Mouse (Mus musculus): ENCODE data around the gene Abat. TPM values are rescaled to one million over a fixed set of nuclear protein-coding genes. Genes with fewer than 3 reads are reported as not detected.

The Abat gene
- polyA plus RNA-seq, 1 experiment from 2014 or later = 25.6 TPM

- DNase-seq (ENCODE audit: low spot score) (no peak), ATAC-seq (replicated peaks; ENCODE audit: low FRiP score) (no peak)
- Histone ChIP-seq H3K36me3 (ENCODE audit: control insufficient read depth, insufficient read depth, low read length) (no peaks in the 10 kb centered on the region), H3K9ac (ENCODE audit: low read depth, low read length) (no peak overlapping the region), H3K4me1 (replicated peaks; ENCODE audit: control insufficient read depth, insufficient read depth, low read length) (no peaks in the 10 kb centered on the region), H3K9me3 (ENCODE audit: control insufficient read depth, low read length) (no peaks in the 10 kb centered on the region), H3K4me2 (no peak overlapping the region), H3K27ac (ENCODE audit: low read depth, low read length) (no peak overlapping the region), H3K4me3 (ENCODE audit: low read depth, low read length) (no peak overlapping the region), H3K27me3 (replicated peaks; ENCODE audit: control insufficient read depth, insufficient read depth, low read length) (no peaks in the 10 kb centered on the region; the same call in 1 of the 2 replicates)
- 56% methylated on average over 2 of the region's 2 CpGs for WGBS
These were observed 9.0 kb upstream of the Abat start for GRCm38 (mm10) chr16:8504271-8504670.

DNA sequence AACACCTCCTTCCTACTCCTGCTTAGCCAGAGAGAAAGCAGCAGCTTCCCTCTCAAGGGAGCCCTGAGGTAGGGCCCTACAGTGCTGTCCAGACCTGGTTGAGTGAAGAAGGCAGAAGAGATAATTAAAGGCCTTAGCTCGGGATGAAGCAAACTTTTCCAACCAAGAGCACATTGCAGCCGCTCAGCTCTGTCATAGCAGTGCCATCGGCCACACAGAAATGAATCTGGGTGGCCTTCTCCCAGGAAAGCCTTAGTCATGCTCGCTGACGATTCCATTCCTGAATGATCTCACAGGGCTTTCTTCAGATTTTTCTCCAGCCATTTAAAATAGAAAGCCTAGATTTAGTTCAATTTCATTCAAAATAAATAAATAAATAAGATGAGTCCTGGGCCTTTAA is 3.3 kb upstream of the Abat start:
- WGBS = 69% methylated on average over 5 of the region's 5 CpGs
- Histone ChIP-seq H3K9me3 (ENCODE audit: control insufficient read depth, low read length) (no peaks in the 10 kb centered on the region), H3K36me3 (ENCODE audit: control insufficient read depth, insufficient read depth, low read length) (no peaks in the 10 kb centered on the region), H3K4me2 (no peak overlapping the region), H3K27me3 (replicated peaks; ENCODE audit: control insufficient read depth, insufficient read depth, low read length) (peaks cover 2% of the 10 kb centered on the region; the same call in 1 of the 2 replicates), H3K4me1 (replicated peaks; ENCODE audit: control insufficient read depth, insufficient read depth, low read length) (peaks cover 3% of the 10 kb centered on the region; the same call in 1 of the 2 replicates), H3K4me3 (ENCODE audit: low read depth, low read length) (no peak overlapping the region), H3K27ac (ENCODE audit: low read depth, low read length) (no peak overlapping the region), H3K9ac (ENCODE audit: low read depth, low read length) (no peak overlapping the region)
- ATAC-seq (replicated peaks; ENCODE audit: low FRiP score) = no peak
- DNase-seq (ENCODE audit: low spot score) = no peak

DNA sequence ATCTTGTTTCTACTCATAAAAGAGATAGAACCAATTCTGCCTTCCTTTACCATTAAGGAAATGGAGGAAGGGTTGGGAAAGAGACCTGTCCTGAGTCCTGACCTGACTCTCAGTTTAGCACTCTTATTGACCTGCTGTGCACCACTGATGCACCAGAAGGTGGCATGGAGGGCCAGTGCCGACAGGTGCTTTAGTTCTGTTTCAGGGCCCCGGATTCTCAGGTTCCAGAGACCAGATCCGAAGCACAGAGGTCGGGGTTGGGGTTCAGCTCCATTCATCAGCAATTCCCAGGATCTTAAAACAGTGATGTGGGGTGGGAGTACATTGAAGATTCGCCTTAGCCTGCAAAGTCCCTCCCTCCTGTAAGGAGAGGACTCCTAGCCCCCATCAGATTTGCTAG is 399 bp upstream of the Abat start:
- no peak overlapping the region for H3K9ac ChIP-seq (ENCODE audit: low read depth, low read length)

DNA sequence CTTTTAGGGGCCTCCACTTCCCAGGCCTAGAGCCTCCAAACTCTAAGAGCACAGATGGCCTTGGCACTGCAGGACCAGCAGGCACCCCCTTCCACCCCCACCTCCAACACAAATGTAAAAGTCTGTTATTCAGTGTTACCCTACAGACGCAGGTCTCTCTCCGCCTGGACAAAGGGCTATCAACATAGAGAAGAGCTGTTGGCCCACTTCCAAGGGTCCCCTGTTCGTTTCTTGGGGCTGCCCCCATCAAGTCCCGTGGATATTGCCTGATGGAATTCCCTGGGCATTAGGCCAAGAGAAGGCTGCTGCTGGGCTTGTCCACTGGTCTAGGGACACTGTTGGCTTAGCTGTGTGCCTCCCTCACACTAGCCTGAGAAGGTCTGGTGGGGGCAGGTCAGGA is 951 bp downstream of the Abat start:
- WGBS = 50% methylated on average over 4 of the region's 4 CpGs

More for the DNA sequence above, 399 bp upstream of the Abat start:
- H3K4me1 ChIP-seq (replicated peaks; ENCODE audit: control insufficient read depth, insufficient read depth, low read length) = peaks cover 4% of the 10 kb centered on the region; the same call in 1 of the 2 replicates
- no peak overlapping the region for H3K27ac ChIP-seq (ENCODE audit: low read depth, low read length)
- ATAC-seq (replicated peaks; ENCODE audit: low FRiP score) (peak; percentile 11; the same call in 1 of the 2 replicates), DNase-seq (ENCODE audit: low spot score) (no peak)
- H3K4me2 ChIP-seq = peak overlapping the region; percentile 63
- 4% methylated on average over 5 of the region's 5 CpGs for WGBS
- H3K9me3 ChIP-seq (ENCODE audit: control insufficient read depth, low read length) = no peaks in the 10 kb centered on the region
- H3K36me3 ChIP-seq (ENCODE audit: control insufficient read depth, insufficient read depth, low read length) = no peaks in the 10 kb centered on the region
- peak overlapping the region; percentile 48 for H3K4me3 ChIP-seq (ENCODE audit: low read depth, low read length)
- peaks cover 2% of the 10 kb centered on the region; the same call in 1 of the 2 replicates for H3K27me3 ChIP-seq (replicated peaks; ENCODE audit: control insufficient read depth, insufficient read depth, low read length)

GRCm38 (mm10) chr16:8520525-8520924 is 7.3 kb downstream of the Abat start:
- H3K9ac ChIP-seq (ENCODE audit: low read depth, low read length) = no peak overlapping the region
- H3K27me3 ChIP-seq (replicated peaks; ENCODE audit: control insufficient read depth, insufficient read depth, low read length) = no peaks in the 10 kb centered on the region
- ATAC-seq (replicated peaks; ENCODE audit: low FRiP score) (no peak), DNase-seq (ENCODE audit: low spot score) (no peak)
- H3K9me3 ChIP-seq (ENCODE audit: control insufficient read depth, low read length) = no peaks in the 10 kb centered on the region
- H3K4me2 ChIP-seq = no peak overlapping the region
- no peak overlapping the region for H3K27ac ChIP-seq (ENCODE audit: low read depth, low read length)
- H3K36me3 ChIP-seq (ENCODE audit: control insufficient read depth, insufficient read depth, low read length) = no peaks in the 10 kb centered on the region
- H3K4me3 ChIP-seq (ENCODE audit: low read depth, low read length) = no peak overlapping the region
- WGBS = 79% methylated on average over 5 of the region's 5 CpGs
- no peaks in the 10 kb centered on the region; the same call in 1 of the 2 replicates for H3K4me1 ChIP-seq (replicated peaks; ENCODE audit: control insufficient read depth, insufficient read depth, low read length)

More for the DNA sequence above, 951 bp downstream of the Abat start:
- DNase-seq (ENCODE audit: low spot score) (no peak), ATAC-seq (replicated peaks; ENCODE audit: low FRiP score) (no peak)
- Histone ChIP-seq H3K9me3 (ENCODE audit: control insufficient read depth, low read length) (no peaks in the 10 kb centered on the region), H3K9ac (ENCODE audit: low read depth, low read length) (no peak overlapping the region), H3K4me2 (peak overlapping the region; percentile 63), H3K4me1 (replicated peaks; ENCODE audit: control insufficient read depth, insufficient read depth, low read length) (peaks cover 4% of the 10 kb centered on the region; the same call in 1 of the 2 replicates), H3K27me3 (replicated peaks; ENCODE audit: control insufficient read depth, insufficient read depth, low read length) (peaks cover 2% of the 10 kb centered on the region; the same call in 1 of the 2 replicates), H3K36me3 (ENCODE audit: control insufficient read depth, insufficient read depth, low read length) (no peaks in the 10 kb centered on the region), H3K4me3 (ENCODE audit: low read depth, low read length) (peak overlapping the region; percentile 48), H3K27ac (ENCODE audit: low read depth, low read length) (no peak overlapping the region)

DNA sequence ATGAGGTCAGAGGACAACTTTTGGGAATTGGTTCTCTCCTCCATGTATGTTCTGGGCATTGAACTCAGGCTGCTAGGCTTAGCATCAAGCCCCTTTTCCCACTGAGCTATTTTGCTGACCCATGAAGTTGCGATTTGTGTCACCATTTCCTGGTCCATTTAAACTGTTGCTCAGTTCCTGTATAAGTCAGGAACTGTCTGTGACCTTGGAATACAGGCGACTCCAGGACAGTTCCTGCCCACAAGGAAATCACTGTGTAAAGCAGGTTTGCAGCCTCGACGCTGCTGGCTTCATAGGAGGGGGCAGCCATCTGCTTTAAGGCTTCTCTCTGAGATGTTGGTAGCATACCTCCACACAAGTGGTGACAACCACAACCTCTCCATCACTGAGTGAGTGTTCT is 8.1 kb downstream of the Abat start:
- Histone ChIP-seq H3K27me3 (replicated peaks; ENCODE audit: control insufficient read depth, insufficient read depth, low read length) (no peaks in the 10 kb centered on the region), H3K27ac (ENCODE audit: low read depth, low read length) (no peak overlapping the region), H3K4me1 (replicated peaks; ENCODE audit: control insufficient read depth, insufficient read depth, low read length) (peaks cover 3% of the 10 kb centered on the region; the same call in 1 of the 2 replicates), H3K4me2 (no peak overlapping the region), H3K4me3 (ENCODE audit: low read depth, low read length) (no peak overlapping the region), H3K9me3 (ENCODE audit: control insufficient read depth, low read length) (no peaks in the 10 kb centered on the region), H3K9ac (ENCODE audit: low read depth, low read length) (no peak overlapping the region), H3K36me3 (ENCODE audit: control insufficient read depth, insufficient read depth, low read length) (no peaks in the 10 kb centered on the region)
- ATAC-seq (replicated peaks; ENCODE audit: low FRiP score) = no peak
- no peak for DNase-seq (ENCODE audit: low spot score)
- WGBS = 57% methylated on average over 4 of the region's 4 CpGs

DNA sequence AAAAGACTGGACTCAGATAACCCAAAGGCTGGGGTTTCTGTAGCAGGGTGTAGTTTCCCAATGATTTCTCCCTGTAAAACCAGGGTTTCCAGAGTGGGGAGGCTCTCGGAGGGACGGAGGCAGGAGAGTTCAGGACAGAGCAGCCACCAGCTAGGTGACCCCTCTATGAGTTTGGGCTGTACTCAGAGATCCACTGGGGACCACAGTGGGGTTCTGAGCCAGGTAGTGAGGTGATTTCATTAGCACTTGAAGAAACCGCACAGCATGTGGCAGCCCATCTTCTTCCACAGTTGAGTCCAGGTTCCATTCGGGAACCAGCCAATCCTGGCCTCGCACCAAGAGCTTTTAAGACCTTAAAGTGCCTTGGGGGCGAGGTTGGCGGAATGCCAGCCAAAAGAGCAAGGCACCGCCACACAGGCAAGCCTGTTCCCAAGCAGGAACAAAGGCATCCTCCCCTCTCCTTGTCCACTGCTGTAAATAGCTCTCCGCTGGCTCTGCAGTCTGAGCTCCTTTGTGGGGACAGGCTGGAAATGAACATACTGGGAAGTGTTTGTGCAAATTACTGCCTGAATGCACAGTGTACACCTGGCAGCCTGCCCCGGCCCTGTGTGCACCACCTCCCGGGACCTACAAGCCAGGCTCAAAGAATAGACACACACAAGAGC is 10.4 kb downstream of the Abat start:
- H3K4me1 ChIP-seq (replicated peaks; ENCODE audit: control insufficient read depth, insufficient read depth, low read length) = peaks cover 4% of the 10 kb centered on the region; the same call in 1 of the 2 replicates
- H3K4me2 ChIP-seq = no peak overlapping the region
- H3K36me3 ChIP-seq (ENCODE audit: control insufficient read depth, insufficient read depth, low read length) = no peaks in the 10 kb centered on the region
- DNase-seq (ENCODE audit: low spot score) (no peak), ATAC-seq (replicated peaks; ENCODE audit: low FRiP score) (no peak)
- H3K9ac ChIP-seq (ENCODE audit: low read depth, low read length) = no peak overlapping the region
- H3K27me3 ChIP-seq (replicated peaks; ENCODE audit: control insufficient read depth, insufficient read depth, low read length) = no peaks in the 10 kb centered on the region
- H3K4me3 ChIP-seq (ENCODE audit: low read depth, low read length) = no peak overlapping the region
- H3K9me3 ChIP-seq (ENCODE audit: control insufficient read depth, low read length) = no peaks in the 10 kb centered on the region
- WGBS = 50% methylated on average over 11 of the region's 11 CpGs
- H3K27ac ChIP-seq (ENCODE audit: low read depth, low read length) = no peak overlapping the region

- no peak overlapping the region for H3K4me2 ChIP-seq
- no peak overlapping the region for H3K4me3 ChIP-seq (ENCODE audit: low read depth, low read length)
- no peak overlapping the region for H3K27ac ChIP-seq (ENCODE audit: low read depth, low read length)
- ATAC-seq (replicated peaks; ENCODE audit: low FRiP score) (no peak), DNase-seq (ENCODE audit: low spot score) (no peak)
- H3K9ac ChIP-seq (ENCODE audit: low read depth, low read length) = no peak overlapping the region
- no peaks in the 10 kb centered on the region for H3K9me3 ChIP-seq (ENCODE audit: control insufficient read depth, low read length)
- no peaks in the 10 kb centered on the region for H3K36me3 ChIP-seq (ENCODE audit: control insufficient read depth, insufficient read depth, low read length)
- H3K27me3 ChIP-seq (replicated peaks; ENCODE audit: control insufficient read depth, insufficient read depth, low read length) = no peaks in the 10 kb centered on the region
- H3K4me1 ChIP-seq (replicated peaks; ENCODE audit: control insufficient read depth, insufficient read depth, low read length) = peaks cover 4% of the 10 kb centered on the region; the same call in 1 of the 2 replicates
- WGBS = 70% methylated on average over 16 of the region's 16 CpGs
These were observed 11.1 kb downstream of the Abat start for GRCm38 (mm10) chr16:8524163-8524847.

Measured in liver, embryonic 11.5 days (tissue).